Mouse (Mus musculus) G1E-ER4 (cell line): ENCODE measurements around the gene Gm20388. TPM values are rescaled to one million over a fixed set of nuclear protein-coding genes. Genes with fewer than 3 reads are reported as not detected.

Experiments
- GATA1 ChIP-seq: IDR thresholded peaks from one replicate; pipeline ENCODE4 v1.8.0; 2012; ENCODE audit warnings: low read length, inconsistent platforms
- polyA plus RNA-seq: library from polyadenylated mRNA; stranded (reverse); fragments of >175 nt; gene quantifications from 2 replicates; pipeline ENCODE4 v1.2.3, GENCODE M21; 2012

Gene Gm20388
- polyA plus RNA-seq, 1 experiment, result not detected

GRCm38 (mm10) chr8:121451404-121452076, 1540.9 kb downstream of the Gm20388 start:
- TF ChIP-seq GATA1, result no peak

- no peak for TF ChIP-seq GATA1
Observed at GRCm38 (mm10) chr8:121454737-121455136, 1544.1 kb downstream of the Gm20388 start.

GRCm38 (mm10) chr8:121461192-121461591, 1550.6 kb downstream of the Gm20388 start:
- no peak for TF ChIP-seq GATA1

- TF ChIP-seq GATA1, result no peak
Observed at GRCm38 (mm10) chr8:121462092-121462491, 1551.5 kb downstream of the Gm20388 start.

- TF ChIP-seq GATA1, result no peak
Observed at GRCm38 (mm10) chr8:121468083-121469071, 1557.7 kb downstream of the Gm20388 start.

GRCm38 (mm10) chr8:121474161-121474897, 1563.7 kb downstream of the Gm20388 start:
- no peak for TF ChIP-seq GATA1

GRCm38 (mm10) chr8:121474898-121475284, 1564.2 kb downstream of the Gm20388 start:
- no peak for TF ChIP-seq GATA1

- no peak for TF ChIP-seq GATA1
Observed at GRCm38 (mm10) chr8:121477851-121478547, 1567.4 kb downstream of the Gm20388 start.

- no peak for TF ChIP-seq GATA1
Observed at GRCm38 (mm10) chr8:121479144-121479543, 1568.5 kb downstream of the Gm20388 start.

- TF ChIP-seq GATA1, result no peak
Observed at GRCm38 (mm10) chr8:121480411-121481031, 1569.9 kb downstream of the Gm20388 start.

- TF ChIP-seq GATA1, result no peak
Observed at GRCm38 (mm10) chr8:121484072-121484782, 1573.6 kb downstream of the Gm20388 start.

- TF ChIP-seq GATA1, result no peak
Observed at GRCm38 (mm10) chr8:121491633-121492032, 1581.0 kb downstream of the Gm20388 start.

- TF ChIP-seq GATA1, result no peak
Observed at GRCm38 (mm10) chr8:121497621-121498020, 1587.0 kb downstream of the Gm20388 start.

GRCm38 (mm10) chr8:121511751-121512150, 1601.1 kb downstream of the Gm20388 start:
- no peak for TF ChIP-seq GATA1

- no peak for TF ChIP-seq GATA1
Observed at GRCm38 (mm10) chr8:121513429-121513828, 1602.8 kb downstream of the Gm20388 start.
